9 mouse cellular contexts compared by ENCODE assay signal in genomic region chr9:47367266-47367957, GRCm38 (mm10).
DNase-seq lines count a peak whose midpoint lies in the region; ATAC-seq and TF ChIP-seq lines count a peak whose summit lies in the region.
"Had no signal": no experiment of that assay in that cellular context is flagged by ENCODE, and none has a peak within 500 bp of the region (broad histone marks: within the 10 kb centered on the region; RNA-seq: fewer than 3 reads in every experiment).

No protein-coding gene starts in this region.

- no peaks in the 10 kb centered on the region for H3K36me3 ChIP-seq in heart, postnatal 0 days (replicated peaks; ENCODE audit: control insufficient read depth, insufficient read depth, low read length)
- H3K36me3 ChIP-seq in embryonic facial prominence, embryonic 12.5 days: no peaks in the 10 kb centered on the region
- H3K36me3 ChIP-seq in hindbrain, embryonic 16.5 days (ENCODE audit: control insufficient read depth, insufficient read depth, low read length): no peaks in the 10 kb centered on the region
- H3K36me3 ChIP-seq in midbrain, embryonic 16.5 days (ENCODE audit: control insufficient read depth, insufficient read depth, low read length): no peaks in the 10 kb centered on the region

- H3K4me2 ChIP-seq in heart, postnatal 0 days (ENCODE audit: low read depth, low read length): peak overlapping the region; percentile 39
- peak overlapping the region; percentile 69 for H3K4me2 ChIP-seq in embryonic facial prominence, embryonic 12.5 days (replicated peaks)
- peak overlapping the region; percentile 63 for H3K4me2 ChIP-seq in hindbrain, embryonic 16.5 days (ENCODE audit: low read length)
- peak overlapping the region; percentile 76 for H3K4me2 ChIP-seq in midbrain, embryonic 16.5 days (ENCODE audit: low read length)

- H3K4me1 ChIP-seq in heart, postnatal 0 days (ENCODE audit: control insufficient read depth, insufficient read depth): no peaks in the 10 kb centered on the region
- H3K4me1 ChIP-seq in embryonic facial prominence, embryonic 12.5 days: peaks cover 35% of the 10 kb centered on the region
- H3K4me1 ChIP-seq in hindbrain, embryonic 16.5 days (ENCODE audit: control insufficient read depth, insufficient read depth, low read depth, low read length): peaks cover 23% of the 10 kb centered on the region
- H3K4me1 ChIP-seq in midbrain, embryonic 16.5 days (ENCODE audit: control insufficient read depth, insufficient read depth, low read length): peaks cover 25% of the 10 kb centered on the region

- no peak for TF ChIP-seq EP300 in heart, postnatal 0 days (IDR thresholded peaks at IDR 0.05; ENCODE audit: low read depth)

- no peak overlapping the region for H3K27ac ChIP-seq in heart, postnatal 0 days (ENCODE audit: low read depth)
- no peak overlapping the region for H3K27ac ChIP-seq in embryonic facial prominence, embryonic 12.5 days
- no peak overlapping the region for H3K27ac ChIP-seq in hindbrain, embryonic 16.5 days (ENCODE audit: low read depth, low read length)
- H3K27ac ChIP-seq in midbrain, embryonic 16.5 days (ENCODE audit: low read length): no peak overlapping the region

- no peak for ATAC-seq in heart, postnatal 0 days (ENCODE audit: insufficient read depth, low read depth)
- no peak for ATAC-seq in embryonic facial prominence, embryonic 12.5 days (ENCODE audit: insufficient number of reproducible peaks, insufficient read depth, low FRiP score, low TSS enrichment)
- ATAC-seq in hindbrain, embryonic 16.5 days: peak; percentile 45; the same call in 1 of the 2 replicates
- peak; percentile 68; the same call in 1 of the 2 replicates for ATAC-seq in midbrain, embryonic 16.5 days
- ATAC-seq: Patski had no signal

- no peak overlapping the region for H3K9ac ChIP-seq in heart, postnatal 0 days (replicated peaks; ENCODE audit: low read depth, low read length)
- H3K9ac ChIP-seq in embryonic facial prominence, embryonic 12.5 days: no peak overlapping the region
- H3K9ac ChIP-seq in hindbrain, embryonic 16.5 days (ENCODE audit: low read depth, low read length): 0 out of 2 replicates have a peak overlapping the region, but pooled peaks have one; percentile 7
- H3K9ac ChIP-seq in midbrain, embryonic 16.5 days (ENCODE audit: low read depth, low read length): peak overlapping the region; percentile 53; the same call in 1 of the 2 replicates

- H3K9me3 ChIP-seq in heart, postnatal 0 days (replicated peaks; ENCODE audit: control insufficient read depth, low read length): no peaks in the 10 kb centered on the region
- no peaks in the 10 kb centered on the region for H3K9me3 ChIP-seq in embryonic facial prominence, embryonic 12.5 days
- H3K9me3 ChIP-seq in hindbrain, embryonic 16.5 days (ENCODE audit: control insufficient read depth, low read length): no peaks in the 10 kb centered on the region
- no peaks in the 10 kb centered on the region for H3K9me3 ChIP-seq in midbrain, embryonic 16.5 days (replicated peaks; ENCODE audit: control insufficient read depth, low read length, poor library complexity, severe bottlenecking)

- WGBS in heart, postnatal 0 days: 32% methylated on average over 17 of the region's 17 CpGs
- whole genome bisulfite sequencing in embryonic facial prominence, embryonic 12.5 days: 13% methylated on average over 17 of the region's 17 CpGs
- WGBS in hindbrain, embryonic 16.5 days: 10% methylated on average over 17 of the region's 17 CpGs
- WGBS in midbrain, embryonic 16.5 days: 6% methylated on average over 17 of the region's 17 CpGs

- TF ChIP-seq CTCF in heart, postnatal 0 days (IDR thresholded peaks at IDR 0.05; ENCODE audit: low read depth): no peak

- no peak for DNase-seq in heart, postnatal 0 days (ENCODE audit: low spot score)
- DNase-seq in heart, adult 11 months: no peak
- no peak for DNase-seq in testis, postnatal 14 days (ENCODE audit: low spot score)
- no peak for DNase-seq in thymus, postnatal 25 days
- DNase-seq in thymus, postnatal 36 days: no peak

- peaks cover 67% of the 10 kb centered on the region for H3K27me3 ChIP-seq in heart, postnatal 0 days (ENCODE audit: control insufficient read depth, insufficient read depth, low read length)
- 0 out of 2 replicates have a peak, but pooled peaks cover 15% of the 10 kb centered on the region for H3K27me3 ChIP-seq in embryonic facial prominence, embryonic 12.5 days
- H3K27me3 ChIP-seq in hindbrain, embryonic 16.5 days (replicated peaks; ENCODE audit: control insufficient read depth, insufficient read depth, low read length): 0 out of 2 replicates have a peak, but pooled peaks cover 4% of the 10 kb centered on the region
- peaks cover 5% of the 10 kb centered on the region; the same call in 1 of the 2 replicates for H3K27me3 ChIP-seq in midbrain, embryonic 16.5 days (ENCODE audit: control insufficient read depth, insufficient read depth, low read depth, low read length)
- H3K27me3 ChIP-seq: Patski had no signal

- peak overlapping the region; percentile 11; the same call in 1 of the 2 replicates for H3K4me3 ChIP-seq in heart, postnatal 0 days (ENCODE audit: low read depth, low read length)
- peak overlapping the region; percentile 27; the same call in 1 of the 2 replicates for H3K4me3 ChIP-seq in embryonic facial prominence, embryonic 12.5 days
- H3K4me3 ChIP-seq in hindbrain, embryonic 16.5 days (ENCODE audit: low read length): peak overlapping the region; percentile 34
- H3K4me3 ChIP-seq in midbrain, embryonic 16.5 days (ENCODE audit: low read depth, low read length): peak overlapping the region; percentile 37

Comparison
In these comparisons a context has a peak if more than half of its experiments do, and no peak if none do; other contexts are left out.
1. ATAC-seq: peak in hindbrain, embryonic 16.5 days (single experiment) and midbrain, embryonic 16.5 days (single experiment); none in heart, postnatal 0 days (single experiment) and embryonic facial prominence, embryonic 12.5 days (single experiment).
2. H3K9ac ChIP-seq: peak in hindbrain, embryonic 16.5 days (single experiment) and midbrain, embryonic 16.5 days (single experiment); none in heart, postnatal 0 days (single experiment) and embryonic facial prominence, embryonic 12.5 days (single experiment).
3. Peak in every context shown above with its lines, with median percentiles within 50 percentile points of each other: H3K4me2 ChIP-seq and H3K4me3 ChIP-seq.